Comparison of ENCODE assay signal across 7 mouse cellular contexts in the genomic region with DNA sequence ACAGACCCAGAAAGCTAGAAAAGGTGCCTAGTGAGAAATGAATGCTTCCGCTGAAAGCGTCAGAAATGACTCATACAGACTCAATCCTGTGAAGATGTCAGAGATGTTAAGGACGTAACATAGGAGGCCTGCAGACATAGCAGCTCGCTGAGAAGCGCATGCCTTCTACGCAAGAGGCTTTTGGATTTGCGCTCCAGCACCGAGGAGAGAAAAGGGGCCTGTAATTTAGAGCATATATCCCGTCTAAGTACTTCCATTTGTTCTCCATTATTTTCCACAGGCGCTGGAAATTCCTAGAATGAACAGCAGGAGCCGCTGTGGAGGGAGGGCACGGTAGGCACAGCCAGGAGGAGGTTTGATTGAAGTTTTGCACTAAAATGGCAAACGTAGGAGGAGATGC. TPM values are rescaled to one million over a fixed set of nuclear protein-coding genes. Genes with fewer than 3 reads are reported as not detected.
DNase-seq lines count a peak whose midpoint lies in the region; ATAC-seq lines count a peak whose summit lies in the region.

No protein-coding gene starts in this region.

- H3K36me3 ChIP-seq in megakaryocyte, embryonic 14.5 days (replicated peaks; ENCODE audit: low read length): no peaks in the 10 kb centered on the region

- intact Hi-C loops in gastrocnemius, postnatal 14 days (cut with DNase I; ENCODE audit: low total_unique reads): no loop called here
- intact Hi-C loops in left cerebral cortex, postnatal 10 days (cut with DNase I): loop anchor here (5.0 kb wide), 1 partner anchor 124 kb away; no protein-coding TSS in a partner anchor

- peaks cover 13% of the 10 kb centered on the region for H3K4me1 ChIP-seq in megakaryocyte, embryonic 14.5 days

- peaks cover 4% of the 10 kb centered on the region for H3K27me3 ChIP-seq in megakaryocyte, embryonic 14.5 days (replicated peaks)

- DNase-seq in adrenal gland, adult 18-20 months (ENCODE audit: low spot score in 2 of 2): peak; percentile 66 to 76
- peak; percentile 90 for DNase-seq in embryo, embryonic 10.5 days (ENCODE audit: low spot score)
- peak; percentile 44 for DNase-seq in gastrocnemius, postnatal 14 days
- peak; percentile 72 for DNase-seq in left cerebral cortex, postnatal 10 days (ENCODE audit: extremely low spot score in 1 of 2, low spot score in 2 of 2)
- peak; percentile 66 for DNase-seq in right cerebral cortex, postnatal 25 days

- H3K9me3 ChIP-seq in megakaryocyte, embryonic 14.5 days: no peaks in the 10 kb centered on the region

- ATAC-seq in inflammation-experienced regulatory T-cells, adult 6 months: peak; percentile 72

- peak overlapping the region; percentile 91 for H3K4me3 ChIP-seq in megakaryocyte, embryonic 14.5 days (replicated peaks)

RNA-seq across cellular contexts. Expression of a gene that starts 5.8 kb away (rescaled TPM):
- 10 to 100 TPM; 10.5 to 11.9 TPM for total RNA-seq in adrenal gland, adult 18-20 months (2021)
- 1 to 10 TPM; 2.7 to 3.4 TPM for total RNA-seq in gastrocnemius, postnatal 14 days (2021)
- 10 to 100 TPM in 1 of 3 experiments, 1 to 10 TPM in 2; 7.6 to 10.2 (median 7.8) TPM for polyA plus RNA-seq in inflammation-experienced regulatory T-cells, adult 6 months (2017; shearing (Covaris generic))
- 10 to 100 TPM; 19.2 to 21.4 TPM for total RNA-seq in left cerebral cortex, postnatal 10 days (2021)
- polyA plus RNA-seq in megakaryocyte, embryonic 14.5 days (2012; ENCODE audit: insufficient read depth, low replicate concordance): 7.7 and 14.6 TPM in 2 replicates

RNA-seq across cellular contexts. Expression of a gene that starts 26.5 kb away (rescaled TPM):
- not detected for total RNA-seq in adrenal gland, adult 18-20 months (2021)
- total RNA-seq in gastrocnemius, postnatal 14 days (2021): not detected
- polyA plus RNA-seq in inflammation-experienced regulatory T-cells, adult 6 months (2017; shearing (Covaris generic)): not detected
- not detected for total RNA-seq in left cerebral cortex, postnatal 10 days (2021)
- polyA plus RNA-seq in megakaryocyte, embryonic 14.5 days (2012; ENCODE audit: insufficient read depth, low replicate concordance): 0.19 TPM in 1 of 2 replicates, not detected in the other

RNA-seq across cellular contexts. Expression of a gene that starts 29.1 kb away (rescaled TPM):
- total RNA-seq in adrenal gland, adult 18-20 months (2021): 10 to 100 TPM; 48.7 to 58.7 TPM
- total RNA-seq in gastrocnemius, postnatal 14 days (2021): 10 to 100 TPM; 43.0 to 45.1 TPM
- polyA plus RNA-seq in inflammation-experienced regulatory T-cells, adult 6 months (2017; shearing (Covaris generic)): 10 to 100 TPM; 40.5 to 41.4 (median 41.1) TPM
- total RNA-seq in left cerebral cortex, postnatal 10 days (2021): 10 to 100 TPM; 47.7 to 50.4 TPM
- 11.6 and 18.5 TPM in 2 replicates for polyA plus RNA-seq in megakaryocyte, embryonic 14.5 days (2012; ENCODE audit: insufficient read depth, low replicate concordance)

RNA-seq across cellular contexts. Expression of a gene that starts 29.5 kb away (rescaled TPM):
- 10 to 100 TPM; 38.5 to 39.3 TPM for total RNA-seq in adrenal gland, adult 18-20 months (2021)
- 10 to 100 TPM; 22.9 to 26.2 TPM for total RNA-seq in gastrocnemius, postnatal 14 days (2021)
- 1 to 10 TPM; 5.1 to 7.9 (median 6.8) TPM for polyA plus RNA-seq in inflammation-experienced regulatory T-cells, adult 6 months (2017; shearing (Covaris generic))
- total RNA-seq in left cerebral cortex, postnatal 10 days (2021): 10 to 100 TPM; 55.5 to 60.8 TPM
- polyA plus RNA-seq in megakaryocyte, embryonic 14.5 days (2012; ENCODE audit: insufficient read depth, low replicate concordance): 2.9 and 15.9 TPM in 2 replicates

Comparison
In these comparisons a context has a peak if more than half of its experiments do, and no peak if none do; other contexts are left out.
1. Peak in every context shown above with its lines: DNase-seq, ATAC-seq and H3K4me3 ChIP-seq.